ENCODE assay signal across 8 mouse cellular contexts in the genomic region with DNA sequence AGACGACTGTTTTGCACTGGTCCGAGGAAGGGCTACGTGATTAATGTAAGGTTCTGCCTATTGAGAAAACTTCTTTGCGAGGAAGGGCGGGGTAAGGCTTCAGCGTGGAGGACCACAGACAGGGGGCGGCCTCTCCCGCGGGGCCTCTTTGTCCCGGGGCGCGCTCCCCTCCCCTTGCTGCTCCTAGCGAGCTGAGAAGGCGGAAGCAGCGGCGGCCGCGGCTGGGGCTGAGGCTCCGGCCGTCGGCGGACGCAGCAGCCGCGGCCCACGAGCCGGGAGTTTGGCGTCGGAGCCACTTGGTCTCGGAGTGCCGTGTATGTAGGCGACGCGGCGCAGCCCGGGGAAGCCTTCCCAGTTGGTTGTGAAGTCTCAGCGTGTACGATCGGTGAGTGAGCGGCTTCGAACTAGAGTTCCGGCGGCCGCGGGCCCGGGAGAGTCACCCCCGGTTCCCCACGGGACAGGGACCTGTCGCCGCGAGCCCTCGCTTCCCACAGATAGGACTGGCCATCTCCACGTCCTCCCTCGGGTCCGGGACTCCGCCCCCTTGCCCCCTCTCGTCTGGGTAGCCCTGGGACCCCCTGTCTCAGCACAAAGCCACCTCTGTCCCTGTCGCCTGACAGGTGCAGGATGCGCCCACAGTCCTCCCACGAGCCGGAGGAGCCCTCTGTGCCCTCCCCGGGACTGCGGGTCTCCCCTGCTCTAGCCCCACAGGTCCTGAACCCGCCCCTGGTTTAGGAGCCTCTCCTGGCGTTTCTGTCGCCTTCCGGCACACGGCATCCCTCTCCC. TPM values are rescaled to one million over a fixed set of nuclear protein-coding genes. Genes with fewer than 3 reads are reported as not detected.
A peak's percentile ranks its signal among the peaks of the same experiment; 100 is the strongest.
DNase-seq lines count a peak whose midpoint lies in the region; ATAC-seq and TF ChIP-seq lines count a peak whose summit lies in the region.

TSS of gene Traf6 (plus strand) at position 194 of the 786 bp plus-strand sequence.

- H3K4me1 ChIP-seq in embryonic fibroblast, embryonic 13.5 days (ENCODE audit: control insufficient read depth, insufficient read depth, low read length): no peaks in the 10 kb centered on the region; the same call in 1 of the 2 replicates
- 0 out of 2 replicates have a peak, but pooled peaks cover 5% of the 10 kb centered on the region for H3K4me1 ChIP-seq in kidney, embryonic 14.5 days (ENCODE audit: control insufficient read depth, insufficient read depth, low read length)
- peaks cover 7% of the 10 kb centered on the region for H3K4me1 ChIP-seq in limb, embryonic 15.5 days
- H3K4me1 ChIP-seq in midbrain, postnatal 0 days (ENCODE audit: insufficient read depth, low read length): no peaks in the 10 kb centered on the region

- TF ChIP-seq POLR2A in embryonic fibroblast, embryonic 13.5 days (IDR thresholded peaks at IDR 0.05; ENCODE audit: low read depth, low read length): peak; percentile 76

- H3K4me3 ChIP-seq in C2C12 (ENCODE audit: insufficient read depth, poor library complexity, severe bottlenecking): peak within 1 kb of the TSS; percentile 95
- H3K4me3 ChIP-seq in embryonic fibroblast, embryonic 13.5 days (ENCODE audit: insufficient read depth, low read length): peak within 1 kb of the TSS; percentile 81
- peak within 1 kb of the TSS; percentile 100 for H3K4me3 ChIP-seq in kidney, embryonic 14.5 days (ENCODE audit: low read length)
- peak within 1 kb of the TSS; percentile 70 for H3K4me3 ChIP-seq in limb, embryonic 15.5 days
- H3K4me3 ChIP-seq in midbrain, postnatal 0 days (ENCODE audit: low read depth, low read length): peak within 1 kb of the TSS; percentile 92

- DNase-seq in brain, adult 2 months (ENCODE audit: low read depth, low spot score): peak; percentile 90
- peak; percentile 82 for DNase-seq in heart, adult 9 months (ENCODE audit: low spot score in 2 of 2)
- DNase-seq in midbrain, postnatal 0 days (ENCODE audit: low spot score): peak; percentile 82
- peak; percentile 71 to 91 for DNase-seq in spleen, postnatal 10 days (ENCODE audit: low spot score in 2 of 2)

- WGBS in kidney, embryonic 14.5 days: under 1% methylated on average over 66 of the region's 68 CpGs
- WGBS in limb, embryonic 15.5 days: under 1% methylated on average over 68 of the region's 68 CpGs
- WGBS in midbrain, postnatal 0 days: under 1% methylated on average over 68 of the region's 68 CpGs

- H3ac ChIP-seq in C2C12 (ENCODE audit: control insufficient read depth, insufficient read length, low read depth): peak within 1 kb of the TSS; percentile 93

- H3K36me3 ChIP-seq in C2C12 (ENCODE audit: control insufficient read depth, insufficient read depth): peaks cover 4% of the 10 kb centered on the region
- H3K36me3 ChIP-seq in kidney, embryonic 14.5 days (ENCODE audit: control insufficient read depth, insufficient read depth, low read length): 0 out of 2 replicates have a peak, but pooled peaks cover 1% of the 10 kb centered on the region
- H3K36me3 ChIP-seq in limb, embryonic 15.5 days: no peaks in the 10 kb centered on the region
- H3K36me3 ChIP-seq in midbrain, postnatal 0 days (ENCODE audit: insufficient read depth, low read length): no peaks in the 10 kb centered on the region

- H3K4me2 ChIP-seq in kidney, embryonic 14.5 days (replicated peaks; ENCODE audit: low read depth, low read length): peak within 1 kb of the TSS; percentile 78
- peak within 1 kb of the TSS; percentile 79 for H3K4me2 ChIP-seq in limb, embryonic 15.5 days
- peak within 1 kb of the TSS; percentile 95 for H3K4me2 ChIP-seq in midbrain, postnatal 0 days (ENCODE audit: low read depth, low read length, poor library complexity, severe bottlenecking)

- no peaks in the 10 kb centered on the region for H3K9me3 ChIP-seq in kidney, embryonic 14.5 days (ENCODE audit: control insufficient read depth, low read length)
- no peaks in the 10 kb centered on the region for H3K9me3 ChIP-seq in limb, embryonic 15.5 days
- no peaks in the 10 kb centered on the region for H3K9me3 ChIP-seq in midbrain, postnatal 0 days (ENCODE audit: low read length)

- peaks cover 28% of the 10 kb centered on the region for H3K79me3 ChIP-seq in C2C12 (ENCODE audit: low read depth)

- TF ChIP-seq CTCF in C2C12 (IDR thresholded peaks at IDR 0.05; ENCODE audit: control insufficient read depth, insufficient read depth, insufficient read length): peak; percentile 90
- peak; percentile 31; the same call in 1 of the 2 replicates for TF ChIP-seq CTCF in embryonic fibroblast, embryonic 13.5 days (IDR thresholded peaks at IDR 0.05; ENCODE audit: borderline replicate concordance, insufficient read depth, low read length)
- peak; percentile 81 for TF ChIP-seq CTCF in midbrain, postnatal 0 days (IDR thresholded peaks at IDR 0.05)

- peaks cover 19% of the 10 kb centered on the region for H3K27me3 ChIP-seq in C2C12 (ENCODE audit: control insufficient read depth, insufficient read depth, insufficient read length)
- no peaks in the 10 kb centered on the region for H3K27me3 ChIP-seq in kidney, embryonic 14.5 days (ENCODE audit: control insufficient read depth, insufficient read depth, low read length)
- no peaks in the 10 kb centered on the region for H3K27me3 ChIP-seq in limb, embryonic 15.5 days
- no peaks in the 10 kb centered on the region for H3K27me3 ChIP-seq in midbrain, postnatal 0 days (ENCODE audit: insufficient read depth, low read length)

- no peak within 1 kb of the TSS for H3K27ac ChIP-seq in embryonic fibroblast, embryonic 13.5 days (ENCODE audit: insufficient read depth, low read length)
- 0 out of 2 replicates have a peak within 1 kb of the TSS, but pooled peaks have one; percentile 26 for H3K27ac ChIP-seq in kidney, embryonic 14.5 days (ENCODE audit: low read depth, low read length)
- H3K27ac ChIP-seq in limb, embryonic 15.5 days: peak within 1 kb of the TSS; percentile 67
- H3K27ac ChIP-seq in midbrain, postnatal 0 days (ENCODE audit: low read depth, low read length): no peak within 1 kb of the TSS

- peaks cover 52% of the 10 kb centered on the region for H3K79me2 ChIP-seq in C2C12 (ENCODE audit: control insufficient read depth, insufficient read depth)

- ATAC-seq in kidney, embryonic 14.5 days (ENCODE audit: low FRiP score, low TSS enrichment): peak; percentile 96
- peak; percentile 86 for ATAC-seq in limb, embryonic 15.5 days (ENCODE audit: insufficient number of reproducible peaks, low FRiP score, low TSS enrichment, low read depth)
- peak; percentile 89 for ATAC-seq in midbrain, postnatal 0 days (ENCODE audit: low FRiP score)

- H3K9ac ChIP-seq in kidney, embryonic 14.5 days (ENCODE audit: low read depth, low read length): peak within 1 kb of the TSS; percentile 93
- peak within 1 kb of the TSS; percentile 73 for H3K9ac ChIP-seq in limb, embryonic 15.5 days
- H3K9ac ChIP-seq in midbrain, postnatal 0 days (replicated peaks; ENCODE audit: low read length, poor library complexity, severe bottlenecking): peak within 1 kb of the TSS; percentile 79

TF ChIP-seq in C2C12, 6 proteins besides CTCF, POLR2A, EP300 and RAD21:
- TF ChIP-seq CEBPB (IDR thresholded peaks at IDR 0.05; ENCODE audit: low read depth): no peak
- TF ChIP-seq MAX (IDR thresholded peaks at IDR 0.05): no peak
- no peak for TF ChIP-seq MYOD1 (IDR thresholded peaks at IDR 0.05; ENCODE audit: control insufficient read depth, insufficient read length, low read depth)
- TF ChIP-seq USF1 (IDR thresholded peaks at IDR 0.05; ENCODE audit: low read depth): no peak
- no peak for TF ChIP-seq MYOG (IDR thresholded peaks at IDR 0.05; ENCODE audit: control insufficient read depth, extremely low read depth, insufficient read length)
- TF ChIP-seq FOSL1 (IDR thresholded peaks at IDR 0.05; ENCODE audit: insufficient read depth, low read length, poor library complexity, severe bottlenecking): no peak

RNA-seq across cellular contexts. Expression of gene Traf6, which starts in this region (rescaled TPM):
- 3.8 TPM for polyA plus RNA-seq in C2C12 (2012; fragmentation: generic; extraction: Trizol)
- 11.0 and 11.8 TPM in 2 replicates for polyA plus RNA-seq in embryonic fibroblast, embryonic 13.5 days (2011; ENCODE audit: insufficient read length, low read depth, missing spikeins)
- polyA plus RNA-seq in kidney, embryonic 14.5 days (2014; fragmentation: Nextera tagmentation; extraction: Ambion mirVana): 7.5 and 18.4 TPM in 2 replicates
- polyA plus RNA-seq in limb, embryonic 15.5 days (2015; fragmentation: Nextera tagmentation; extraction: Ambion mirVana): 10.3 and 10.5 TPM in 2 replicates
- 16.5 and 19.9 TPM in 2 replicates for total RNA-seq in midbrain, postnatal 0 days (2014; rRNA removed)
- polyA plus RNA-seq in midbrain, postnatal 0 days (2015; fragmentation: Nextera tagmentation; extraction: Ambion mirVana): 4.9 and 5.3 TPM in 2 replicates

Comparison
In these comparisons a context has a peak if more than half of its experiments do, and no peak if none do; other contexts are left out.
1. CTCF ChIP-seq: peak in every context shown above with its lines; median percentile 90 in C2C12; 81 in midbrain, postnatal 0 days; 31 in embryonic fibroblast, embryonic 13.5 days.
2. H3K27ac ChIP-seq: peak in kidney, embryonic 14.5 days (single experiment) and limb, embryonic 15.5 days (single experiment); none in embryonic fibroblast, embryonic 13.5 days (single experiment) and midbrain, postnatal 0 days (single experiment).
3. Peak in every context shown above with its lines, with median percentiles within 50 percentile points of each other: H3K4me3 ChIP-seq, DNase-seq, ATAC-seq, H3K4me2 ChIP-seq and H3K9ac ChIP-seq.